Mouse (Mus musculus) 416B (cell line): ENCODE measurements around the gene Slc2a1.
A peak's percentile ranks its signal among the peaks of the same experiment; 100 is the strongest.

Experiments used
- DNase-seq: peaks from one replicate; pipeline ENCODE4 v3.0.0; 2011; ENCODE audit warnings: low read depth

The Slc2a1 gene

DNA sequence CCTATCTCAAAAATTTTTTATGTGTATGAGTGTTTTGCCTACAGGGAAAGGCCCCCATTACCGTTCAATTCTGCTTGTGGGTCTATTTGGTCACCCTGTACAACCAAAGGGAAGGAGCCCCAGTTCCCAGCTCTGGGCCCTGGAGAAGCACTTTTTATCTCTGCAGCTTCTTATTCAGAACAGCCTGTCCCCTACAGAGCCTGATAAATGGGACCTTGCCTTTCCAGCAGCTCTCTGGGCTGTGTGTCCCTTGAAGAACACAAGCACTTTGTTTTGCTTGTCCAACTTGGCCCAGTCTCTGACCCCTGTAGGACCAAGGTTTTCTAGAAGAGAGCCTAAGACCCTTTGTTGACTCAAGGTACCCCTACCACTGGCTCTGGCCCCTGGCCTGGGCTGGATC is 20.6 kb downstream of the Slc2a1 start:
- DNase-seq, result peak; percentile 11

GRCm38 (mm10) chr4:119131189-119131910 is 22.8 kb downstream of the Slc2a1 start:
- DNase-seq, result peak; percentile 16

DNA sequence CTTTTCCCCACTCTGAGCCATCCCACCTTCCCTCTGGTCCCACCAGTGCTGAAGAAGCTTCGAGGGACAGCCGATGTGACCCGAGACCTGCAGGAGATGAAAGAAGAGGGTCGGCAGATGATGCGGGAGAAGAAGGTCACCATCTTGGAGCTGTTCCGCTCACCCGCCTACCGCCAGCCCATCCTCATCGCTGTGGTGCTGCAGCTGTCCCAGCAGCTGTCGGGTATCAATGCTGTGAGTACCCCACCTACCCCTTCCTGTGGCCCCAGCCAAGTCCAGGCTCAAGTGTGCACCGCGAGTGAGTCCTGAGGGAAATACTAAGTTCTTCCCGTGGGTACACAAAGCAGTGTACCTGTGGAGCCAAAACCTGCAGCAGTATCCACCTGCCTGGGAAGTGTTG is 24.8 kb downstream of the Slc2a1 start:
- peak; percentile 14 for DNase-seq

DNA sequence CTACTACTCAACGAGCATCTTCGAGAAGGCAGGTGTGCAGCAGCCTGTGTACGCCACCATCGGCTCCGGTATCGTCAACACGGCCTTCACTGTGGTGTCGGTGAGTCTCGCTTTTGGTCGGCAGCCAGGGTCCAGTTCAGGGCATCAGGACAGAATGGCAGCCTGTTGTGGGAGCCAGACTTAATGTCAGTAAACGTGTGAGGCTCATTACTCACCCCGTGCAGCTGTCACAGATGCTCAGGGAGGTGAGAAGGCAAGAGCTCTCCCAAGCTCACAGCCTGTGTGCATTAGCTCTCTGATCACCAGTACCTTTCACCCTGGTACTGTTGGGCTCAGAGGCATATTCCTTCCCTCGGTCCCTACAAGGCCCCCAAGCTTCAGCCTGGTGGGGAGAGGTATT is 25.3 kb downstream of the Slc2a1 start:
- DNase-seq, result peak; percentile 8

DNA sequence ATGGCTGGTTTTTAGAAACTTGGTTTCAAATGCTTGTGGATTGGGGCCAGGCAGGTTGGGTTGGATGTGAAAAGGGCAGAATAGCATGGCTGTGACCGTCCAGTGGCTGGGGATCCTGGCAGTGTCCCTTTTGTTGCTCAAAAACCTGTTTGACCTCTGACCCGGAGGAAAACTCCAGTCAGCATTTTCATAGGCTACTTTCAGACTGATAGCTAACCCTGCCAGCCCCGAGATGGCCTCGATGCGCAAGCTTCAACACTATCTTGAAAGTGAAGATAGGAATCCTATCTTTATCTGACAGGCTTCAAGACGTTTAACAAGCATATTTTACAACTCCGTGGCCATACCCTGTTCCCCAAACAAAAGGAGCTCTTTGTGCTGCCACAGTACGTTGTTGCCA is 28.8 kb downstream of the Slc2a1 start:
- DNase-seq, result peak; percentile 37

DNA sequence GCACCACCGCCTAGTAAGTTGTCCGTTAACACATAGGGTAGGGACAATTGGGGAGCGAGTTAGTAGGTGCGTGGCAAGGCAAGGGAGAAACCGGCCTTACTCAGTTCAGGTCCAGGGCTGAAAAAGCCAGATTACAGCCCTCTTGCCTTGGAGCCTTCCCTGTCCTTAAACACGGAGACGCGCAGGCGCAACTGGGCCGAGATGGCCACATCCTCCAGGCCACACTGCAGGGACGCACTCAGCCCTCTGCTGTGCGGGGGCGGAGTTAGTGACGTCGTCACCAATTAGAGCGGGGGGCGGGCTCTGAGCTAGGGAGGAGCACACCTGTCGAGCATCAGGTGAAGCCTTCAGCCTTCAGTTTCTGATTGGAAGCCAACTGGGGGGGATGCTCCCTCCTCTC is 29.7 kb downstream of the Slc2a1 start:
- DNase-seq, result peak; percentile 63

DNA sequence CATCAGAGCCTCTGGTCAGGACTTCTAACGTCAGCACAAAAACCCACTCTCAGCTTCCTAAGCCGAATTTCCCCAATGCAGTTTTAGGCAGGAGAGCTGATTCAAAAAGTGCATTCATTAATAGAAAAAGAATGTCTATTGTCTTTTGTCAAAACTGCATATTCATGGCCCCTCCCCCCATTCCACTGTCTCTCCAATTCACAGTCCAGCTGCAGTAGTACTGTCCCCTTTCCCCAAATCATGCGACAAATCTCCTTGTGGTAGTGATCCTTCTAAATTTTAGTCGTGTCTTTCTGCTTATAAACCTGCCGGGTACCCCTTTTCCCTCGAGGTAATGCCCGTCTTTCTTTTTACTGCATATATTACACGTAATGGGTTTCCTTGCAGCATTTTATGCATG is 30.3 kb downstream of the Slc2a1 start:
- peak; percentile 52 for DNase-seq

DNA sequence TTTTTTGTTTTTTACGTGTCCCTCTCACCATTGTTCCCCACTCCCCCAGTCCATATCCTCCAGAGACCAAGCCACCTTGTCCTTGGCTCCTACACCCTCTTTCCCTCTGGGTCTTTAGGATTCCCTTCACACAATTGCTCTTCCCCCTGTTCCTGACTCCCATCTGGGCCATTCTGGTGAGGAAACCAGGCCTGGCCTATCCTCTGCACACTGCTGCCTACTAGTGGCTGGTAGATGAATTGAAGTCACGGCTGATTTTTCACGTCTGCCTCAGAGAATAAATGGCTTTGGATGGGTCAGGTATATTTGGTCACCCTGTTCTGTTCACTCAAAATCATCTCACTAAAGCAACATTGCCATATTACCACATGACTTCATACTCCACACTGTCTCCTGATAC is 31.6 kb downstream of the Slc2a1 start:
- peak; percentile 78 for DNase-seq

- peak; percentile 65 for DNase-seq
Observed at GRCm38 (mm10) chr4:119141191-119141590, 32.7 kb downstream of the Slc2a1 start.

DNA sequence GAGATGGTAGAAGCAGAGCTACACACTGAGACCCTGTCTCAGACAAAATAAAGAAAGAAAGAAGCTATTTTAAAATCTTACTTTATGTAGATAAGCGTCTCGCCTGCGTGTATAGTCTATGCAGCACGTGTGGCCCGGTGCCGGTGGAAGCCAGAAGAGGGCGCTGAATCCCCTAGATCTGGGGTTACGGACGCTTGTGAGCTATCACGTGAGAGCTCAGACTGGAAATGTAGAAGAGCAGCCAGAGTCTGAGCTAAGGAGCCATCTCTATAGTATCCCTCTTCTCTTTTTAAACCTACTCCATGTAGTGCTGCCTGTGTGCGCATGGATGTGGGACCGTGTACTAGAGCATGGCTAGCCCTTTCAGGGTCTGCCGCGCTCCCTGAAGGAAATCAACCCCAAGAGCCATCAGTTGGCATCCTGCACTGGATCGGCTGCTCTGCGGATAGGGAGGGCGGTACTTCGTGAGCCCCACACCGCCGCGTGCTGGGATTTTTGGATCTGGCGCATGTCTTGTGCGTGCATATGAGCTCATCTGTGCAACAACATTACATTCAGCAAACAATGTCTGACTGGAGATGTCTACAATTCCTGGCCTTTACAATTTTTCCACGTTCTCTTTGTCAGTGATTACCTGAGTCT is 33.8 kb downstream of the Slc2a1 start:
- DNase-seq, result peak; percentile 71

DNA sequence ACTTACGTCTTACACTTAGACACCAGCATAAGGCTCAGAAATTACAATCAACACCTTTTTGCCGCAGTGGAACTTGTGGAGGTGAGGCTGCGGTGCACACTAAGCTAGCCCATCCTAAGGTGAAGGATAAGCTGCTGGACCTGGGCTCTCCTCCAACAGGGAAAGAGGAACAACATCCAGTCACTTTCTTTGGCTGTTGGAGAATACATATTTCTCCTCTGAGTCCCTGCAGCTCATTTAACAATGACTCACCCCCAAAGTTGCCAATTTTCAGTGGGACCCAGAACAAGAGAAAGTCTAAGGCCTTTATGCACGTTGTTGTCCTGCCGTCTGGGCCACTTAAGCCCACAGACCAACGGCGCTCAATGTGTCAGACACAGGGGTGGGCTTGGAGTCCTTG is 38.3 kb downstream of the Slc2a1 start:
- DNase-seq, result no peak

DNA sequence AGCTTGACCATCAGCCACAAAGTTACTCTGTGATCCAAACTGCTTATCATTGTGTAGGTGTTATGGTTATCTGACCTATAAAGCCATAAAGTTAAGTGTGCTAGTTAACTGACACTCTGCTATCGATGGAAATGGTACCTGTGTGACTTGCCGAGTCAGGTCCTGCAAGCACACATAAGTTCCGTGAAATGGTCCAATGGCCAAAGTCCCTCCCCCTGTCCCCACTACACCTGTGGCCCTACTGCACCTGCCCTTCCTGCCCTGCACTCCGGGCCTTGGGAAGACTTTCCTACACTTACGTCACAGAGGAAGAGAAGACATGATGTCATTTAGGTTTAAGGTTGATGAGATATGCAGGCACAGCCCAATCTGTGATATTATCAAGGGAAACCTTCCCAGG is 38.8 kb downstream of the Slc2a1 start:
- no peak for DNase-seq

GRCm38 (mm10) chr4:119148741-119149140 is 40.2 kb downstream of the Slc2a1 start:
- peak; percentile 27 for DNase-seq

DNA sequence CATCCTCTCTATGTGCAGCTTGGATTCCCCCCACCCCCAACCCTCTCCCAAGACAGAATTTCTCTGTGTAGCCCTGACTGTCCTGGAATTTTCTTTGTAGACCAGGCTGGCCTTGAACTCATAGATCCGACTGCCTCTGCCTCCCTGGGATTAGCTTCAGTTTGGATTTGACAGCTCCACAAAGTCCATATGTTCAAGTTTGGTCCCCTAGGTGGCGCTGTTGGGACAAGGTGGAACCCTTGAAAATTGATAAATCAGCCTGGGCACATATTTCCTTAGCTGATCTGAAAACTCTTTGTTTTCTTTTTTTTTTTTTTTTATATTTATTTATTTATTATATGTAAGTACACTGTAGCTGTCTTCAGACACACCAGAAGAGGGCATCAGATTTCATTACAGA is 48.7 kb downstream of the Slc2a1 start:
- peak; percentile 68 for DNase-seq

GRCm38 (mm10) chr4:119157891-119158290 is 49.4 kb downstream of the Slc2a1 start:
- no peak for DNase-seq

GRCm38 (mm10) chr4:119161358-119161757 is 52.8 kb downstream of the Slc2a1 start:
- DNase-seq, result no peak

- peak; percentile 48 for DNase-seq
Observed at GRCm38 (mm10) chr4:119162990-119163389, 54.5 kb downstream of the Slc2a1 start.

DNA sequence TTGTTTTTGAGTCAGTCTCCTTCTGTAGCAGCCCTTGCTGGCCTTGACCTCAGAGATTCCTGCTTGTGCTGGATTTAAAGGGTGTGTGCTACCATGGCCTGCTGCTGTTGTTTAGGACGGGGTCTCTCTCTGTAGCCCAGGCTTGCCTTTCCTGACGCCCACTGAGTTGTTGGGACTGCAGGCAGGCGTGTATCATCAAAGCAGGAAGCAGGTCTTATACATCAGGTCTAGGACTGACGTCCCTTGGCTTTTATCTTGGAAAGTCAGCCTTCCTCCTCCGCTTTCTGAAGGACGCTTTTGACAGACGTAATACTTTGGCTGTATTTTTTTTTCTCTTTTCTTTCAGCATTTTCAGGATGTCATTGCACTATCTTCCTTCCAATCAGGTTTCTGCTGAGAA is 57.4 kb downstream of the Slc2a1 start:
- DNase-seq, result peak; percentile 47

DNA sequence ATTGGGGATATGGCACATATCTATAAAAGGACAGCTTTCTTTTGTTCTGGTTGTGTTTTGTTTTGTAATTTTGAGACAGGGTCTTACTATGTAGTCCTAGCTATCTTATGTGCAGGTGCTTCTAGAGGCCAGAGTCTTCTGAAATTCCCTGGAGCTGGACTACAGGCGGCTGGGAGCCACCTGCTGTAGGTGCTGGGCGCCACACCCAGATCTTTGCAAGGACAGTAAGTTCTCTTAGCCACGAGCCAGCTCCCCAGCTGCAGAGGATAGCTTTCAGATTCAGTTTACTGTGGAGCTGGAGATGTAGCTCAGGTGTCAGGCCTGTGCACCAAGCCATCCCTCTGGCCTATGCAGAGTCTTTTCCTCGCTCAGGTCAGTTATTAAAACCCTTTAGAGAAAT is 58.6 kb downstream of the Slc2a1 start:
- peak; percentile 27 for DNase-seq

DNA sequence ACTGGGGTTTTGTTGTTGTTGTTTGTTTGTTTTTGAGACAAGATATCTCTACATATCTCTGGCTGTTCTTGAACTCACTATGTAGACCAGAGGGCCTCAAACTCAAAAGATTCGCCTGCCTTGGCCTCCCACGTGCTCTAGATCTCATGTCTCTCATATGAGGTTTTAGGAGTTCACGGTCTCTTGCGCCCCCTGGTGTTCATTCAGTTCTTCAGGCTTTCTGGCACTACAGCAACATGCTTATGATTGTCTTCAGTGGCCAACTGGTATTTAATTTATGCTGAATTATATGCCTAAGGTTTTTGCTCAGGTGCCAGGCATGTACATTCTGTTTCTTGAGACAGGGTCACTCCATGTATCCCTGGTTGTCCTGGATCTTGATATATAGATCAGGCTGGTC is 59.2 kb downstream of the Slc2a1 start:
- peak; percentile 91 for DNase-seq

GRCm38 (mm10) chr4:119172919-119173650 is 64.6 kb downstream of the Slc2a1 start:
- DNase-seq, result peak; percentile 29

DNA sequence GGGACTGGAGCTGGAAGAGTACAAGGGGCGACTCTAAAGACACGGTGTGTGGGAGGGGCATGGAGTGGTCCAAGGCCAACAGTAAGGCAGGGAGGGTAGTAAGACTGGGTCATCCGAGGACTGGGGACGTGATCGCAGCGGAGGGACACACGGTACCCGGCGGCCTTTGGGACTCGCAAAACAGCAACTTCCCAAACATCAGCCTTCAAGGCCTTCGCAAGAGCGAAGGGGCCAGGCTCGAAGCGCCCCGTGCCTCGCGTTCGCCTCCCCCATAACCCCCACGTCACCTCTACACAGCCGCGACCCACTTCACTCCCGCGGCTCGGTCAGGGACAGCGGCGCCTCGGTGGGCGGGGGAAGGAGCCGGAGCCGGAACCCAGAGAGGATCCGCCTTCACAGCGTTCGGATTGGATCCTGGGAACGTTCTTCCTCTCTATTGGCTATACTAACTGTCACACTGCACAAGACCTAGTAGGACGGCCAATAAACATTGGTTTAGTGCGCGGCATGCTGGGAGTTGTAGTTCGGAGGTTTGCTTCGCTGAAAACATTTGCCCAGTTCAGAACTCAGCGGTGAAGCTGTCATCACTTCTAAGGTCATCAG is 65.4 kb downstream of the Slc2a1 start, which contains the start of gene Zfp691:
TSS of gene Zfp691 (minus strand) at position 345 of the 603 bp plus-strand sequence.
- peak; percentile 98 for DNase-seq

DNA sequence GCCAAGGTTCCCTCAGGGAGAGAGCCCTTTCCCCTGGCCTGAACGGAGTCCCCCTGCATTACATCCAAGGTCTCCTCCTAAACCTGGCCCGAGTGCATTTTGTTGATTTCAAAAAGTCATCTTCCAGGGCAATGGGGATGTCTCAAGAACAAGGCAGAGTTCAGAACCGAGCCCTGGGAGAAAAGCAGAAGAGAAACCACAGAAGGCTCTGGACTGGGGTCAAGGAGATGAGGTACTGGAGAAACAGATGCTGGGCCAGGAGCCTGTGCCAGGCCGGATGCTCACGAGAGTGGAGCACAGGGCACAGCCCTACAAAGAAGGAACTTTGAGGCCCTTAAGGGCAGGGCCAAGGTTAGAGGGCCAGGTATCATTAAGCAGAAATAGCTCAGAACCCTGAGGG is 69.2 kb downstream of the Slc2a1 start:
- no peak for DNase-seq
